Mouse (Mus musculus): Measurements from ENCODE around the gene Cfap161. TPM values are rescaled to one million over a fixed set of nuclear protein-coding genes. Genes with fewer than 3 reads are reported as not detected.

The Cfap161 gene
- polyA plus RNA-seq, 1 experiment: 0.18 TPM

DNA sequence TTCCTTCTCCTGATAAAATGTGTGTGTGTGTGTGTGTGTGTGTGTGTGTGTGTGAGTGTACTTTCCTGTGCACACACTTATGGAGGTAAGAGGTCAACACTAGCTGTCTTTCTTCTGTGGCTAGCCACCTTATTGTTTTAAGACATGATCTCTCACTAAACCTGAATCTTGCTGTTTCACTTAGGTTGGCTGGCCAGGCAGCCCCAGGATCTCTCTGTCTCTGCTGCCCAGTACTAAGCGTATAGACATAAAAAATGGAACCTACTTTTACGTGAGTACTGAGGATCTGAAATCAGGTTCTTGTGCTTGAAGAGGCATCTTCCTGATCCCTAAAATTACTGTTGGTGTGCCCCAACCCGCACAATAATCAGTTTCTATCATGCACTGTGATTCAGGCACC, 61.9 kb downstream of the Cfap161 start:
- no peak overlapping the region for H3K27ac ChIP-seq (ENCODE audit: control insufficient read depth, insufficient read depth, low read length)
- no peaks in the 10 kb centered on the region for H3K36me3 ChIP-seq (ENCODE audit: control insufficient read depth, insufficient read depth, low read length)
- H3K4me1 ChIP-seq (replicated peaks; ENCODE audit: control insufficient read depth, insufficient read depth, low read length): no peaks in the 10 kb centered on the region
- no peak for DNase-seq
- H3K27me3 ChIP-seq (ENCODE audit: control insufficient read depth, insufficient read depth, low read length): no peaks in the 10 kb centered on the region
- H3K4me3 ChIP-seq (ENCODE audit: control insufficient read depth, insufficient read depth, low read length): no peak overlapping the region
- WGBS: 95% methylated on average over 3 of the region's 3 CpGs
- TF ChIP-seq CTCF (IDR thresholded peaks at IDR 0.05; ENCODE audit: borderline replicate concordance, control insufficient read depth, extremely low read depth, insufficient read depth, low read length, poor library complexity): no peak
- no peak for TF ChIP-seq POLR2A (IDR thresholded peaks at IDR 0.05; ENCODE audit: control insufficient read depth, extremely low read depth, insufficient read depth, low read length, poor library complexity)

DNA sequence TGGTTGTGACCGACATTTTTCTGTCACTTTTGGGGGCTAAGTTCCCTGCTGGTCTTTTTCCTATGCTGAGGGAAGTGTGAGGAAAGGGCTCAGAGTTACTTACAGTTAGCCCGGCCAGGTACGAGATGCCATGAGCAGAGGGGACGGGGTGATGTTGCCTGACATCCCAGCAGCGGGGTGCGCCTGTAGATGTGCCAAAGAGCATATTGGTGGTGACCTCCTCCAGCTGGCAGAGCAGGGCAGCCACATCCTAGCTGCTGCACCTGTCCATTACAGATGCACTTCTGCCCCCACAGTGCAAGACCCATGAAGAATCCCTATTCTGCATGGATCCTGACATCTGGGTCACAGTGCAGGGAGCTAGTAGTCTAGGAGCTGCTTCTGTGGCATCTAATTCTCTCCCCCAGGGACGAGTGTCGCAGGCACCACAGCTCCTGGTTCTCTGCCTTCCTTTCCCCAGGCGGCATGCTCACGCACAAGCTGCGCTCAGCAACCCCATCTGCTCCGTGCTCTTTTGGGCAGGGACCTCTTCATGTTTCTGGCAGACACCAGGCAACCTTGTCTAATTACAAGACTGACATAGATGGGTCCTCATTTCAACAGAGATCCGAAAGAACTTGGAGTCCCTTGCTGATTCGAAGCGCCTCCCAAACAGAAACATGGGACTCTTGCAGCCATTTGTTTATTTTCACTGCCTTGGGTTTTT, 62.6 kb downstream of the Cfap161 start:
- WGBS: 94% methylated on average over 15 of the region's 15 CpGs
- Histone ChIP-seq H3K36me3 (ENCODE audit: control insufficient read depth, insufficient read depth, low read length) (no peaks in the 10 kb centered on the region), H3K4me3 (ENCODE audit: control insufficient read depth, insufficient read depth, low read length) (no peak overlapping the region), H3K27me3 (ENCODE audit: control insufficient read depth, insufficient read depth, low read length) (no peaks in the 10 kb centered on the region), H3K27ac (ENCODE audit: control insufficient read depth, insufficient read depth, low read length) (no peak overlapping the region), H3K4me1 (replicated peaks; ENCODE audit: control insufficient read depth, insufficient read depth, low read length) (no peaks in the 10 kb centered on the region)
- TF ChIP-seq POLR2A (IDR thresholded peaks at IDR 0.05; ENCODE audit: control insufficient read depth, extremely low read depth, insufficient read depth, low read length, poor library complexity) (no peak), CTCF (IDR thresholded peaks at IDR 0.05; ENCODE audit: borderline replicate concordance, control insufficient read depth, extremely low read depth, insufficient read depth, low read length, poor library complexity) (no peak)
- DNase-seq: no peak

DNA sequence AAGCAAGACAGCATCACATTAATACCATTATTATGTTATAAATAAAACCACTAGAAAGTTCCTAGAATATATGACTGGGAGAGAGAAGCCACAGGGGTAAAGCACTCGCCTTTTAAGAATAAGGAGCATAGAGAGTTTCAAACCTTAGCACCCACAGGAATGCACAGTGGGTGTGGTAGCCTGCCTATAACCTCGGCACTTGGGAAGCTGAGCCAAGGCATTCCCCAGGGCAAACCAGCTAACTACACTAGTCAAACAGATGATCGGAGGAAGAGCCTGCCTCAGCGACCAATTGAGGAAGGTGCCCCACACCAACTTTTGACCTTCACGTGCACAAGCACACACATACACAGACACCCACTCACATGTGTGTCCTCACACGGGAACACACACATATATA, 63.4 kb downstream of the Cfap161 start:
- Histone ChIP-seq H3K27ac (ENCODE audit: control insufficient read depth, insufficient read depth, low read length) (no peak overlapping the region), H3K36me3 (ENCODE audit: control insufficient read depth, insufficient read depth, low read length) (no peaks in the 10 kb centered on the region), H3K4me1 (replicated peaks; ENCODE audit: control insufficient read depth, insufficient read depth, low read length) (no peaks in the 10 kb centered on the region), H3K27me3 (ENCODE audit: control insufficient read depth, insufficient read depth, low read length) (no peaks in the 10 kb centered on the region), H3K4me3 (ENCODE audit: control insufficient read depth, insufficient read depth, low read length) (no peak overlapping the region)
- DNase-seq: no peak
- 92% methylated on average over 6 of the region's 6 CpGs for WGBS
- TF ChIP-seq POLR2A (IDR thresholded peaks at IDR 0.05; ENCODE audit: control insufficient read depth, extremely low read depth, insufficient read depth, low read length, poor library complexity) (no peak), CTCF (IDR thresholded peaks at IDR 0.05; ENCODE audit: borderline replicate concordance, control insufficient read depth, extremely low read depth, insufficient read depth, low read length, poor library complexity) (no peak)

DNA sequence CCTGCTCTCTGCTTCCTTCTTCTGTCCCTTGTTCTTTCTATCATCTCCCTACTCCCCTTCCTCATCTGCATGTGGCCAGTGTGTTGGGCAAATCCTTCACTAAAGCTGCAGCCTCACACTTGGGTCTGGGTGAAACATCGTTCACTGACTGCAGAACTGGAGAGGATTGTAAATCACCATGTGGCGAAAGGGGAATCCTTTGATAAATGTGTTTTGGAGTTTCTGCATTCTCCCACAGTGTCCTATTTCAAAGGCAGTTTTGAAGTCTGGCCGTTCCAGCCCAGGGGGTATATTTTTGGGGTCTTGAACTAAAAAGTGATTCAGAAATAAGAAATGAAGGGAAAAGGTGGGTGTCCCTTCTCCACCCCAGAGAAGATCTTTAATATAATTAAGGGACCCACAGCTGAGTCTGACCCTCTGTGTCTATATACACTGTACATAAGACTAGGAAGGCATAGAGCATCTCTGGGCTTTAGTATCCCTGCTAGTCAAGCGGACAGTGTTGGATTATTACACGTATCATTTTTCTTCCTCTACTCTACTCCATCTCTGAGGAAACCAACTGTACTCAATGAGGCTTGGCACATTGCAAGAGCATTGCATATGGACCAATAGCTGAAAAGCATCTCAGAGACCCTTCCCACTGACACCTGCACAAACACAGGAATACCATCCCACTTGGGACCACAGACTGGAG, 67.6 kb downstream of the Cfap161 start:
- no peaks in the 10 kb centered on the region for H3K27me3 ChIP-seq (ENCODE audit: control insufficient read depth, insufficient read depth, low read length)
- TF ChIP-seq POLR2A (IDR thresholded peaks at IDR 0.05; ENCODE audit: control insufficient read depth, extremely low read depth, insufficient read depth, low read length, poor library complexity) (no peak), CTCF (IDR thresholded peaks at IDR 0.05; ENCODE audit: borderline replicate concordance, control insufficient read depth, extremely low read depth, insufficient read depth, low read length, poor library complexity) (no peak)
- no peak for DNase-seq

DNA sequence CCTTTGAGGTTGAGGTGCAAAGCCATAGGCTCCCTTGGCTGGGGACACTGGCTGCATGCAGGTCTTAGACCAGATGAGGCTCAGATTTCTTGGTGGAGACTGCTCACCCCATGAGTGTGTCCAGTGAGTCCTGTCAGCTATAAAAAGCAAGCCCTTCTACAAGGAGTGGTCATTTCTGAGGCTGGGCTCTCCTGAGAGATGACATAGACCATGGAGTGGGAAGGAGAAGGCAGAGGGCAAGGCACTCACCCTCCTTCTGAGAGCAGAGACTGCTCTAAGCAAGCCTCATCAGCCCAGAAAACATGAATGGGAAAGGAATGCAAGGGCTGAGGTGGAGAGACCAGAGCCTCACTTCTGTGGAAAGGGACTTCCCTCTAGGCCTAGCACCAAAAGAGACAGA, 68.9 kb downstream of the Cfap161 start:
- Histone ChIP-seq H3K36me3 (ENCODE audit: control insufficient read depth, insufficient read depth, low read length) (no peaks in the 10 kb centered on the region), H3K27ac (ENCODE audit: control insufficient read depth, insufficient read depth, low read length) (no peak overlapping the region), H3K4me3 (ENCODE audit: control insufficient read depth, insufficient read depth, low read length) (no peak overlapping the region), H3K27me3 (ENCODE audit: control insufficient read depth, insufficient read depth, low read length) (no peaks in the 10 kb centered on the region; the same call in 1 of the 2 replicates), H3K4me1 (replicated peaks; ENCODE audit: control insufficient read depth, insufficient read depth, low read length) (no peaks in the 10 kb centered on the region)
- no peak for DNase-seq
- TF ChIP-seq POLR2A (IDR thresholded peaks at IDR 0.05; ENCODE audit: control insufficient read depth, extremely low read depth, insufficient read depth, low read length, poor library complexity) (no peak), CTCF (IDR thresholded peaks at IDR 0.05; ENCODE audit: borderline replicate concordance, control insufficient read depth, extremely low read depth, insufficient read depth, low read length, poor library complexity) (no peak)

More for the DNA sequence above, 67.6 kb downstream of the Cfap161 start:
- Histone ChIP-seq H3K27ac (ENCODE audit: control insufficient read depth, insufficient read depth, low read length) (no peak overlapping the region), H3K36me3 (ENCODE audit: control insufficient read depth, insufficient read depth, low read length) (no peaks in the 10 kb centered on the region), H3K4me3 (ENCODE audit: control insufficient read depth, insufficient read depth, low read length) (no peak overlapping the region), H3K4me1 (replicated peaks; ENCODE audit: control insufficient read depth, insufficient read depth, low read length) (no peaks in the 10 kb centered on the region)
- 95% methylated on average over 5 of the region's 5 CpGs for WGBS

DNA sequence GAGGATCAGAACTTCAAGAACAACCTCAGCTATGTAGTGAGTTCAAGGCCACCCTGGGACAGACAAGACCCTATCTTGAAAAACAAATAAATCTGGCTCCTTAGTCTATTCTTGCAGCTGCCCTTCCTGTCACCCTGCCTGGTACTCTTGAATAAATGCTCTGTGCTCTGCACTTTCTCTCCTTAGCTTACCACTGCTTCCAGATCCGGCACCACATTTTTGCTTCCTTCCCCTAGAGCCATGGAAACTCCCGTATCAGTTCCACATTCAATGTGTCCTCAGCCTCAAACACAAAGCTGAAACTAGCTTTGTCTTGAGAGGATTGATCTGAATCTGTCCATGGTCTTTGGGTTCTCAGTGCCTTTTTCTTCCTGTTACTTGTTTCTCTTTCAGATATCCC, 70.1 kb downstream of the Cfap161 start:
- TF ChIP-seq POLR2A (IDR thresholded peaks at IDR 0.05; ENCODE audit: control insufficient read depth, extremely low read depth, insufficient read depth, low read length, poor library complexity): no peak
- TF ChIP-seq CTCF (IDR thresholded peaks at IDR 0.05; ENCODE audit: borderline replicate concordance, control insufficient read depth, extremely low read depth, insufficient read depth, low read length, poor library complexity): no peak
- no peak for DNase-seq
- no peak overlapping the region for H3K27ac ChIP-seq (ENCODE audit: control insufficient read depth, insufficient read depth, low read length)
- H3K4me3 ChIP-seq (ENCODE audit: control insufficient read depth, insufficient read depth, low read length): no peak overlapping the region
- H3K4me1 ChIP-seq (replicated peaks; ENCODE audit: control insufficient read depth, insufficient read depth, low read length): no peaks in the 10 kb centered on the region
- 82% methylated on average over 2 of the region's 2 CpGs for WGBS
- no peaks in the 10 kb centered on the region; the same call in 1 of the 2 replicates for H3K27me3 ChIP-seq (ENCODE audit: control insufficient read depth, insufficient read depth, low read length)
- H3K36me3 ChIP-seq (ENCODE audit: control insufficient read depth, insufficient read depth, low read length): no peaks in the 10 kb centered on the region

Other genes with a start within 250 kb of the Cfap161 start
- 0.51 and 0.54 TPM in 2 replicates for gene Tmc3, start 210.0 kb downstream of the Cfap161 start, polyA plus RNA-seq (2012; rRNA removed)
- 15.8 and 17.8 TPM in 2 replicates for gene Stard5, start 162.9 kb downstream of the Cfap161 start, polyA plus RNA-seq (2012; rRNA removed)
- gene Il16, start 49.2 kb downstream of the Cfap161 start, polyA plus RNA-seq (2012; rRNA removed): 162 and 171 TPM in 2 replicates
- 24.1 and 30.1 TPM in 2 replicates for gene Tlnrd1, start 89.4 kb upstream of the Cfap161 start, polyA plus RNA-seq (2012; rRNA removed)
- 12.2 and 14.2 TPM in 2 replicates for gene Mesd, start 89.6 kb upstream of the Cfap161 start, polyA plus RNA-seq (2012; rRNA removed)

Measured in thymus, adult 2 months (tissue).